Mouse (Mus musculus) ES-Bruce4 (cell line): ENCODE measurements around the gene Mettl25.

Source experiments
- CTCF ChIP-seq: IDR thresholded peaks from one replicate; pipeline ENCODE4 v1.8.1; 2011; ENCODE audit warnings: low read depth, low read length
- EP300 ChIP-seq: IDR thresholded peaks from 2 replicates; pipeline ENCODE4 v1.6.1; 2011; ENCODE audit warnings: low read depth, low read length; ENCODE audit not compliant: insufficient read depth
- POLR2A ChIP-seq: IDR thresholded peaks from one replicate; pipeline ENCODE4 v1.8.1; 2011; ENCODE audit warnings: low read length; ENCODE audit not compliant: insufficient read depth

- no peak for TF ChIP-seq CTCF
- TF ChIP-seq POLR2A, result no peak
- no peak for TF ChIP-seq EP300
Measured at GRCm38 (mm10) chr10:105714844-105715243, 126.3 kb downstream of the Mettl25 start.
